Mouse (Mus musculus): Measurements from ENCODE around the gene Hadh. TPM values are rescaled to one million over a fixed set of nuclear protein-coding genes. Genes with fewer than 3 reads are reported as not detected.

Hadh gene
- polyA plus RNA-seq, 1 experiment, result 40.8 TPM

Other genes with a start within 250 kb of the Hadh start
- 10.6 and 12.0 TPM in 2 replicates for gene Lef1, start 161.6 kb downstream of the Hadh start, polyA plus RNA-seq (2012; rRNA removed)
- gene Cyp2u1, start 31.1 kb upstream of the Hadh start, polyA plus RNA-seq (2012; rRNA removed), result 12.5 and 13.8 TPM in 2 replicates
- 1.3 and 2.1 TPM in 2 replicates for gene Sgms2, start 219.3 kb upstream of the Hadh start, polyA plus RNA-seq (2012; rRNA removed)

All from frontal cortex, adult 2 months (tissue).